Mouse (Mus musculus) spleen, adult 2 months (tissue): ENCODE results near the gene Supt6.
A peak's percentile ranks its signal among the peaks of the same experiment; 100 is the strongest.

ENCODE experiments used
- CTCF ChIP-seq: fragments of 200-500 bp; IDR thresholded peaks from 2 replicates; pipeline ENCODE4 v1.5.1; 2011; ENCODE audit warnings: mild to moderate bottlenecking, inconsistent platforms; ENCODE audit not compliant: insufficient read depth, insufficient read length, insufficient replicate concordance; ENCODE audit errors: extremely low read depth
- POLR2A ChIP-seq: fragments of 200-500 bp; IDR thresholded peaks from 2 replicates; pipeline ENCODE4 v1.6.1; 2011; ENCODE audit warnings: low read depth, low read length, inconsistent platforms

DNA sequence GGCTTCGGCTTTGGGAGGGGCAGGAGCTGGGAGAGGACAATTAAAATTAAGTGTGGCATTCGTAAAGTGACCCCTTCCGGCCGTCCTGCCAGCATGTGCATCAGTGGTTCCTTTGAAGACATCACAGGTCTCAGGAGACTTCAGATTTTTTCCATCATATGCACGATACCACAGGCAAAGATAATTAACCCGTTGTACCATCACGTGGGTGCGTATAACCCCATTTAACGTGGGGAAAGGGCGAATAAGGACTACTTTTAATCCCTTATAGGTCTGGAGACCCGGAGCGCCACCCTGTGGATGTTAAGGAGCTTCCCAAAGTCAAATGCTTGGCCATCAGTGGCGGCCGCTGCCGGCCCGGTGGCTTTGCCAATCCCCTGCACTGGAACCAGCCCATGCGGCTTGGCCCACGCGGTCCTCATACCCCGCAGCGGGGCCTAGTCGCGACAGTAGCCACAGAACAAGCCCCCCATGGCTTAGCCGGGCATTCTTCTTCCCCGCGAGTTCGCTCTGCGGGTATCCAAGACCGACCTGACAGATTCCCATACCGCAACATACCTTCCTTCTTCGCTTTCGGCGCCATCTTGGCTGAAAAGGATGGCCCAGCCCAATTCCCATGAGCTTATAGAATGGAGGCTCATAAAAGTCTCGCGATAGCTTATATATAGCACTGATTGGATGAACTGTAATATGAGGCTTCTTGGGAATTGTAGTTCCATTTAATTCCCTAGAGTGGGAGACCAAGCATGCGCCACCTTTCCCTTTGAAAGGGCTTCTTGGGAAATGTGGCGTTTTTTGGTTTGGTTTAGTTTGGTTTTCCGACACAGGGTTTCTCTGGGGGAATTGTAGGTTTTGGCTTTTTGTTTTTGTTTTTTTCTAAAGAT is 62.6 kb downstream of the Supt6 start, which contains the start of gene Rpl23a:
- TF ChIP-seq CTCF: no peak
- TF ChIP-seq POLR2A: peak; percentile 93
